Mouse (Mus musculus): ENCODE data around the gene Ccdc149. TPM values are rescaled to one million over a fixed set of nuclear protein-coding genes. Genes with fewer than 3 reads are reported as not detected.

Ccdc149 gene
- polyA plus RNA-seq, 1 experiment from 2014 or later, result 2.2 TPM

- H3K27ac ChIP-seq (ENCODE audit: low read depth, low read length), result no peak overlapping the region
- DNase-seq (ENCODE audit: low spot score) (no peak), ATAC-seq (ENCODE audit: insufficient read depth, low FRiP score, low TSS enrichment) (no peak)
- no peaks in the 10 kb centered on the region for H3K4me1 ChIP-seq (ENCODE audit: control insufficient read depth, insufficient read depth, low read length)
- H3K9me3 ChIP-seq (ENCODE audit: control insufficient read depth, low read length), result no peaks in the 10 kb centered on the region
- no peaks in the 10 kb centered on the region for H3K27me3 ChIP-seq (ENCODE audit: control insufficient read depth, insufficient read depth, low read length)
- H3K36me3 ChIP-seq (ENCODE audit: control insufficient read depth, insufficient read depth, low read length), result no peaks in the 10 kb centered on the region
- H3K4me2 ChIP-seq (ENCODE audit: low read depth), result no peak overlapping the region
- WGBS, result 79% methylated on average over 9 of the region's 9 CpGs
- no peak overlapping the region for H3K4me3 ChIP-seq (ENCODE audit: low read depth, low read length)
- H3K9ac ChIP-seq (ENCODE audit: low read length), result no peak overlapping the region
These were observed 95.5 kb downstream of the Ccdc149 start for GRCm38 (mm10) chr5:52375847-52376246.

DNA sequence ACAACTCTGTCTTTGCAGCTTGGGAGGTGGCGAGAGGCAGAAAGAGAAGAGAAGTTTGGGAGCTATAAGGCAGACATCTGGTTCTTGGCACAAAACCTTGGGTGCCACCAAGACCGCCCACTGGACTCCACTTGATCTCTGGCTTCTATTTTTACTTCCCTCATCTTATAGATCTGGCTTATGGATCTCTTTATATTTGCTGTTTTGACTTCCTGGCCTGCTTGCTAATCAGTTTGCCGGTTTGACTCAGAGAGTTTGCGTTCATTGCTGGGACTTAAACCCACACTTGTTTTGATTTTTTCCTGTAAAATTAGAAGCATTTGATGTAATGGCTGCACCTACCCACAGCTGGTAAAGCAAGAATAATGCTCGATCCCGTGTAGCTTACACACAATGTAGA is 100.4 kb downstream of the Ccdc149 start:
- Histone ChIP-seq H3K4me2 (ENCODE audit: low read depth) (no peak overlapping the region), H3K36me3 (ENCODE audit: control insufficient read depth, insufficient read depth, low read length) (no peaks in the 10 kb centered on the region), H3K9ac (ENCODE audit: low read length) (no peak overlapping the region), H3K27ac (ENCODE audit: low read depth, low read length) (no peak overlapping the region), H3K4me3 (ENCODE audit: low read depth, low read length) (no peak overlapping the region), H3K27me3 (ENCODE audit: control insufficient read depth, insufficient read depth, low read length) (no peaks in the 10 kb centered on the region), H3K9me3 (ENCODE audit: control insufficient read depth, low read length) (no peaks in the 10 kb centered on the region), H3K4me1 (ENCODE audit: control insufficient read depth, insufficient read depth, low read length) (no peaks in the 10 kb centered on the region)
- DNase-seq (ENCODE audit: low spot score) (no peak), ATAC-seq (ENCODE audit: insufficient read depth, low FRiP score, low TSS enrichment) (no peak)
- WGBS, result 93% methylated on average over 6 of the region's 6 CpGs

DNA sequence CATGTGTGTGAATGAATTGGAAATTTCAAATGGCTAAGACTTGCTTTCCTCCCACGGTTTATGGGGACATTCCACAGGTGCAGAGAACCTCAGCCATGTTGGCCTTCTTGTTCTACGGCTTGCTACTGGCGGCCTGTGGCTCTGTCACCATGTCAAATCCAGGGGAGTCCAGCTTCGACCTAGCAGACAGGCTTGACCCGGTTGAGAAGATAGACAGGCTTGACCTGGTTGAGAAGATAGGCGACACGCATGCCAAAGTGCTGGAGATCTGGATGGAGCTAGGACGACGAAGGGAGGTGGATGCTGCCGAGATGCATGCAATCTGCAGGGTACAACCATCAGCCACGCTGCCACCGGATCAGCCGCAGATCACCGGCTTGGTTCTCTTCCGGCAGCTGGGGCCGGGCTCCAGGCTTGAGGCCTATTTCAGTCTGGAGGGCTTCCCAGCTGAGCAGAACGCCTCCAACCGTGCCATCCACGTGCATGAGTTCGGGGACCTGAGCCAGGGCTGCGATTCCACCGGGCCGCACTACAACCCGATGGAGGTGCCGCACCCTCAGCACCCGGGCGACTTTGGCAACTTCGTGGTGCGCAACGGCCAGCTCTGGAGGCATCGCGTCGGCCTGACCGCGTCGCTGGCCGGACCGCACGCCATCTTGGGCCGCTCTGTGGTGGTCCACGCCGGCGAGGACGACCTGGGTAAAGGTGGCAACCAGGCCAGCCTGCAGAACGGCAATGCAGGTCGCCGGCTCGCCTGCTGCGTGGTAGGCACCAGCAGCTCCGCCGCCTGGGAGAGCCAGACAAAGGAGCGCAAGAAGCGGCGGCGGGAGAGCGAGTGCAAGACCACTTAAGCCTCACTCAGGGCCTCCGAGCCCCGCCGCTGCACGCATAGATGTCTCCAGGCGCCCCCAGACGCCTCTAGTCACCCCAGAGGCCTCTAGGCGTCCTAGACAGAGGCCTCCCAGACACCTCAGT is 103.2 kb downstream of the Ccdc149 start:
- ATAC-seq (ENCODE audit: insufficient read depth, low FRiP score, low TSS enrichment), result no peak
- no peaks in the 10 kb centered on the region for H3K27me3 ChIP-seq (ENCODE audit: control insufficient read depth, insufficient read depth, low read length)
- DNase-seq (ENCODE audit: low spot score), result no peak
- H3K9me3 ChIP-seq (ENCODE audit: control insufficient read depth, low read length), result no peaks in the 10 kb centered on the region
- H3K9ac ChIP-seq (ENCODE audit: low read length), result peak overlapping the region; percentile 54
- WGBS, result 56% methylated on average over 62 of the region's 63 CpGs
- H3K27ac ChIP-seq (ENCODE audit: low read depth, low read length), result no peak overlapping the region
- peak overlapping the region; percentile 24 for H3K4me2 ChIP-seq (ENCODE audit: low read depth)
- H3K36me3 ChIP-seq (ENCODE audit: control insufficient read depth, insufficient read depth, low read length), result no peaks in the 10 kb centered on the region
- peaks cover 3% of the 10 kb centered on the region; the same call in 1 of the 2 replicates for H3K4me1 ChIP-seq (ENCODE audit: control insufficient read depth, insufficient read depth, low read length)
- no peak overlapping the region for H3K4me3 ChIP-seq (ENCODE audit: low read depth, low read length)

GRCm38 (mm10) chr5:52366661-52367060 is 104.7 kb downstream of the Ccdc149 start:
- peaks cover 3% of the 10 kb centered on the region; the same call in 1 of the 2 replicates for H3K4me1 ChIP-seq (ENCODE audit: control insufficient read depth, insufficient read depth, low read length)
- no peak overlapping the region for H3K4me2 ChIP-seq (ENCODE audit: low read depth)
- H3K9me3 ChIP-seq (ENCODE audit: control insufficient read depth, low read length), result no peaks in the 10 kb centered on the region
- 82% methylated on average over 2 of the region's 2 CpGs for WGBS
- no peak overlapping the region for H3K4me3 ChIP-seq (ENCODE audit: low read depth, low read length)
- DNase-seq (ENCODE audit: low spot score) (no peak), ATAC-seq (ENCODE audit: insufficient read depth, low FRiP score, low TSS enrichment) (no peak)
- H3K27me3 ChIP-seq (ENCODE audit: control insufficient read depth, insufficient read depth, low read length), result no peaks in the 10 kb centered on the region
- H3K27ac ChIP-seq (ENCODE audit: low read depth, low read length), result no peak overlapping the region
- no peak overlapping the region for H3K9ac ChIP-seq (ENCODE audit: low read length)
- H3K36me3 ChIP-seq (ENCODE audit: control insufficient read depth, insufficient read depth, low read length), result no peaks in the 10 kb centered on the region

- H3K4me1 ChIP-seq (ENCODE audit: control insufficient read depth, insufficient read depth, low read length), result peaks cover 3% of the 10 kb centered on the region; the same call in 1 of the 2 replicates
- H3K27me3 ChIP-seq (ENCODE audit: control insufficient read depth, insufficient read depth, low read length), result no peaks in the 10 kb centered on the region
- H3K36me3 ChIP-seq (ENCODE audit: control insufficient read depth, insufficient read depth, low read length), result no peaks in the 10 kb centered on the region
- H3K4me3 ChIP-seq (ENCODE audit: low read depth, low read length), result no peak overlapping the region
- ATAC-seq (ENCODE audit: insufficient read depth, low FRiP score, low TSS enrichment) (no peak), DNase-seq (ENCODE audit: low spot score) (no peak)
- H3K9me3 ChIP-seq (ENCODE audit: control insufficient read depth, low read length), result no peaks in the 10 kb centered on the region
- H3K27ac ChIP-seq (ENCODE audit: low read depth, low read length), result no peak overlapping the region
- H3K9ac ChIP-seq (ENCODE audit: low read length), result no peak overlapping the region
- H3K4me2 ChIP-seq (ENCODE audit: low read depth), result no peak overlapping the region
- 97% methylated on average over 5 of the region's 5 CpGs for WGBS
These were observed 105.4 kb downstream of the Ccdc149 start for GRCm38 (mm10) chr5:52365930-52366329.

DNA sequence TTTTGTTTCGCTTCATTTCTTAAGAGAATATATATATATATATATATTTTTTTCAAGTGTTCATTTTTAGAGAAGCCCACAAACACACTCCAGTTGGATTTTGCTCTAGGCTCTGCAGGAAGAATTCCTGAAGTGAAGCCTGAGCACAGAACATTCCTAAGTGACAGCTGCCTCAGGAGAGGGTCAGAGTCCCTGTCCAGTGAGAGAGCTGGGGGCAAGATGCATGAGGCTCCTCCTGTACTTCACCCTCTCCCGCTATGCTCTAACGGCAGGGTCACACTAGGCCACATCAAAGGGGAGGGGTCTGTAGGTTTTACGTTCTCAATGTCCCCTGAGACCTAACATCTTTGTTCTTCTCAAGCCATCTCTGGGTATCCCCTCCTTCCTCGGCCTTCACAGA is 106.8 kb downstream of the Ccdc149 start:
- peaks cover 3% of the 10 kb centered on the region; the same call in 1 of the 2 replicates for H3K4me1 ChIP-seq (ENCODE audit: control insufficient read depth, insufficient read depth, low read length)
- no peak overlapping the region for H3K9ac ChIP-seq (ENCODE audit: low read length)
- no peak overlapping the region for H3K4me2 ChIP-seq (ENCODE audit: low read depth)
- no peaks in the 10 kb centered on the region for H3K27me3 ChIP-seq (ENCODE audit: control insufficient read depth, insufficient read depth, low read length)
- 53% methylated on average over 5 of the region's 5 CpGs for WGBS
- no peak overlapping the region for H3K4me3 ChIP-seq (ENCODE audit: low read depth, low read length)
- H3K9me3 ChIP-seq (ENCODE audit: control insufficient read depth, low read length), result no peaks in the 10 kb centered on the region
- H3K36me3 ChIP-seq (ENCODE audit: control insufficient read depth, insufficient read depth, low read length), result no peaks in the 10 kb centered on the region
- no peak for ATAC-seq (ENCODE audit: insufficient read depth, low FRiP score, low TSS enrichment)
- no peak for DNase-seq (ENCODE audit: low spot score)
- H3K27ac ChIP-seq (ENCODE audit: low read depth, low read length), result no peak overlapping the region

- Histone ChIP-seq H3K9ac (ENCODE audit: low read length) (no peak within 1 kb of the TSS), H3K36me3 (ENCODE audit: control insufficient read depth, insufficient read depth, low read length) (no peaks in the 10 kb centered on the region), H3K9me3 (ENCODE audit: control insufficient read depth, low read length) (no peaks in the 10 kb centered on the region), H3K4me1 (ENCODE audit: control insufficient read depth, insufficient read depth, low read length) (peaks cover 3% of the 10 kb centered on the region; the same call in 1 of the 2 replicates), H3K4me3 (ENCODE audit: low read depth, low read length) (no peak within 1 kb of the TSS), H3K27me3 (ENCODE audit: control insufficient read depth, insufficient read depth, low read length) (no peaks in the 10 kb centered on the region), H3K27ac (ENCODE audit: low read depth, low read length) (no peak within 1 kb of the TSS), H3K4me2 (ENCODE audit: low read depth) (no peak within 1 kb of the TSS)
- 18% methylated on average over 11 of the region's 11 CpGs for WGBS
- no peak for DNase-seq (ENCODE audit: low spot score)
- no peak for ATAC-seq (ENCODE audit: insufficient read depth, low FRiP score, low TSS enrichment)
These were observed 107.7 kb downstream of the Ccdc149 start, which contains the start of gene Sod3 for GRCm38 (mm10) chr5:52363468-52364150. TSS of gene Sod3 (plus strand) at chr5:52363791.

- Histone ChIP-seq H3K9ac (ENCODE audit: low read length) (no peak overlapping the region), H3K9me3 (ENCODE audit: control insufficient read depth, low read length) (no peaks in the 10 kb centered on the region), H3K27ac (ENCODE audit: low read depth, low read length) (no peak overlapping the region), H3K36me3 (ENCODE audit: control insufficient read depth, insufficient read depth, low read length) (no peaks in the 10 kb centered on the region), H3K4me2 (ENCODE audit: low read depth) (no peak overlapping the region), H3K4me3 (ENCODE audit: low read depth, low read length) (no peak overlapping the region), H3K27me3 (ENCODE audit: control insufficient read depth, insufficient read depth, low read length) (no peaks in the 10 kb centered on the region), H3K4me1 (ENCODE audit: control insufficient read depth, insufficient read depth, low read length) (peaks cover 3% of the 10 kb centered on the region; the same call in 1 of the 2 replicates)
- 65% methylated on average over 6 of the region's 6 CpGs for WGBS
- DNase-seq (ENCODE audit: low spot score), result no peak
- ATAC-seq (ENCODE audit: insufficient read depth, low FRiP score, low TSS enrichment), result no peak
These were observed 108.4 kb downstream of the Ccdc149 start for GRCm38 (mm10) chr5:52362776-52363467.
